27 mouse cellular contexts compared by ENCODE assay signal in the genomic region with DNA sequence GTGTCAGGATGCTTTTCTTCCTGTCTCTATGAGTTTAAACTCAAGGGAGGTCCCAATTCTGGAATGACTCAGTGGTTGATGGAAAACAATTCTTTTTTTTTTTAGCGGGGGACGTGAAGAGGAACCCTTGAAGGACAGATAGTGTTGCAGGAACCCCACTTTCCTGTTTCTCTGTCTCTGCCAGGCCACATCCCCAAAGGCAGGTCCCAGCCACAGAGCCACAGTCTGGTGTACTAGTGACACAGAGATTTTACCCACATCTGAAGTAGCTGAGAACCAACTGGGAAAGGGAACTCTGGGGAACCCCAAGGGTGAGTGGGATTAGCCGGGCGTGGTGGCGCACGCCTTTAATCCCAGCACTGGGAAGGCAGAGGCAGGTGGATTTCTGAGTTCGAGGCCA. TPM values are rescaled to one million over a fixed set of nuclear protein-coding genes. Genes with fewer than 3 reads are reported as not detected.
DNase-seq lines count a peak whose midpoint lies in the region; ATAC-seq lines count a peak whose summit lies in the region.
"Had no signal": no experiment of that assay in that cellular context is flagged by ENCODE, and none has a peak within 500 bp of the region (broad histone marks: within the 10 kb centered on the region; RNA-seq: fewer than 3 reads in every experiment).

No protein-coding gene starts in this region.

- H3K4me3 ChIP-seq in forebrain, embryonic 15.5 days, result no peak overlapping the region
- H3K4me3 ChIP-seq: embryonic facial prominence, embryonic 13.5 days; embryonic facial prominence, embryonic 15.5 days; erythroblast, embryonic 14.5 days; forebrain, embryonic 10.5 days; forebrain, embryonic 12.5 days had no signal

- H3K4me2 ChIP-seq in forebrain, embryonic 15.5 days (replicated peaks), result no peak overlapping the region
- H3K4me2 ChIP-seq: embryonic facial prominence, embryonic 13.5 days; embryonic facial prominence, embryonic 15.5 days; forebrain, embryonic 12.5 days had no signal

- H3K9ac ChIP-seq in forebrain, embryonic 15.5 days (replicated peaks), result no peak overlapping the region
- H3K9ac ChIP-seq: embryonic facial prominence, embryonic 13.5 days; embryonic facial prominence, embryonic 15.5 days; forebrain, embryonic 12.5 days; forebrain, postnatal 0 days had no signal

- peak; percentile 76 for ATAC-seq in common myeloid progenitor, adult 5-6 weeks (replicated peaks; ENCODE audit: low read depth, poor library complexity, severe bottlenecking)
- peak; percentile 65 for ATAC-seq in megakaryocyte progenitor cell, adult 5-6 weeks (replicated peaks; ENCODE audit: poor library complexity)
- ATAC-seq in forebrain, embryonic 15.5 days (replicated peaks), result no peak
- ATAC-seq: forebrain, embryonic 14.5 days; forebrain, postnatal 0 days had no signal

- H3K9me3 ChIP-seq in forebrain, embryonic 15.5 days, result no peaks in the 10 kb centered on the region
- H3K9me3 ChIP-seq: embryonic facial prominence, embryonic 13.5 days; embryonic facial prominence, embryonic 15.5 days; forebrain, embryonic 10.5 days; forebrain, embryonic 12.5 days had no signal

- no peak overlapping the region for H3K27ac ChIP-seq in forebrain, embryonic 15.5 days (replicated peaks)
- H3K27ac ChIP-seq: embryonic facial prominence, embryonic 13.5 days; embryonic facial prominence, embryonic 15.5 days; forebrain, embryonic 10.5 days; forebrain, embryonic 12.5 days had no signal

- peak; percentile 69 for DNase-seq in 416B (ENCODE audit: low read depth)
- no peak for DNase-seq in left cerebral cortex, adult 8-10 months (ENCODE audit: low spot score in 2 of 2)
- DNase-seq: adrenal gland, adult 2 months; adrenal gland, postnatal 25 days; cerebellum, adult 11-12 months; cerebellum, adult 2 months; cerebellum, adult 9-10 months; cerebellum, postnatal 10 days; cerebellum, postnatal 25 days; embryo, embryonic 11 days; forebrain, postnatal 0 days had no signal

- no peaks in the 10 kb centered on the region for H3K4me1 ChIP-seq in forebrain, embryonic 15.5 days
- H3K4me1 ChIP-seq: embryonic facial prominence, embryonic 13.5 days; embryonic facial prominence, embryonic 15.5 days; forebrain, embryonic 10.5 days; forebrain, embryonic 12.5 days had no signal

- 90% methylated on average over 7 of the region's 7 CpGs for whole genome bisulfite sequencing in forebrain, embryonic 15.5 days

- no peaks in the 10 kb centered on the region for H3K36me3 ChIP-seq in forebrain, embryonic 15.5 days
- H3K36me3 ChIP-seq: embryonic facial prominence, embryonic 13.5 days; embryonic facial prominence, embryonic 15.5 days; forebrain, embryonic 10.5 days; forebrain, embryonic 12.5 days had no signal

- H3K27me3 ChIP-seq in forebrain, embryonic 15.5 days, result no peaks in the 10 kb centered on the region
- H3K27me3 ChIP-seq: embryonic facial prominence, embryonic 13.5 days; embryonic facial prominence, embryonic 15.5 days; forebrain, embryonic 12.5 days had no signal

RNA-seq across cellular contexts. Expression of gene Slc36a3, which starts 14.2 kb away (rescaled TPM):
- not detected in 2 replicates for total RNA-seq in common myeloid progenitor, adult 5-6 weeks (2017)
- not detected in 2 replicates for total RNA-seq in megakaryocyte progenitor cell, adult 5-6 weeks (2015)
- 0.14 TPM in 1 of 2 replicates, not detected in the other for total RNA-seq in megakaryocyte progenitor cell, adult 5-6 weeks (2017)
- total RNA-seq in left cerebral cortex, adult 8-10 months (2022), result not detected
- not detected in 2 replicates for polyA plus RNA-seq in forebrain, embryonic 15.5 days (2015; fragmentation: Nextera tagmentation; extraction: Ambion mirVana)
- total RNA-seq: adrenal gland, adult 2 months; adrenal gland, postnatal 10 days; adrenal gland, postnatal 25 days; adrenal gland, postnatal 4 days; ES-E14; forebrain, postnatal 0 days had no signal
- polyA plus RNA-seq: brain, embryonic 14.5 days; cerebellum, adult 2 months; embryonic facial prominence, embryonic 11.5 days; embryonic facial prominence, embryonic 13.5 days; embryonic facial prominence, embryonic 15.5 days; erythroblast, embryonic 14.5 days; forebrain, embryonic 10.5 days; forebrain, embryonic 12.5 days; forebrain, embryonic 14.5 days; forebrain, postnatal 0 days had no signal

RNA-seq across cellular contexts. Expression of gene Slc36a2, which starts 19.1 kb away (rescaled TPM):
- 0.14 TPM in 1 of 2 replicates, not detected in the other for total RNA-seq in common myeloid progenitor, adult 5-6 weeks (2017)
- 3.1 and 4.7 TPM in 2 replicates for total RNA-seq in megakaryocyte progenitor cell, adult 5-6 weeks (2015)
- total RNA-seq in megakaryocyte progenitor cell, adult 5-6 weeks (2017), result 1.7 and 2.6 TPM in 2 replicates
- total RNA-seq in left cerebral cortex, adult 8-10 months (2022), result under 1 TPM in 3 of 4 experiments, not detected in 1; 0.19 to 0.39 (median 0.27) TPM
- polyA plus RNA-seq in forebrain, embryonic 15.5 days (2015; fragmentation: Nextera tagmentation; extraction: Ambion mirVana), result 0.08 TPM in 1 of 2 replicates, not detected in the other
- total RNA-seq: MEL had no signal
- polyA plus RNA-seq: C2C12; forebrain, embryonic 12.5 days had no signal

RNA-seq across cellular contexts. Expression of gene Slc36a1, which starts 38.4 kb away (rescaled TPM):
- total RNA-seq in common myeloid progenitor, adult 5-6 weeks (2017), result 5.6 and 6.1 TPM in 2 replicates
- 24.6 and 25.4 TPM in 2 replicates for total RNA-seq in megakaryocyte progenitor cell, adult 5-6 weeks (2015)
- 10.7 and 12.4 TPM in 2 replicates for total RNA-seq in megakaryocyte progenitor cell, adult 5-6 weeks (2017)
- total RNA-seq in left cerebral cortex, adult 8-10 months (2022), result 10 to 100 TPM; 60.6 to 68.7 (median 64.5) TPM
- 2.6 and 3.0 TPM in 2 replicates for polyA plus RNA-seq in forebrain, embryonic 15.5 days (2015; fragmentation: Nextera tagmentation; extraction: Ambion mirVana)
